Mouse (Mus musculus): ENCODE data around the gene Zfp600. TPM values are rescaled to one million over a fixed set of nuclear protein-coding genes. Genes with fewer than 3 reads are reported as not detected.
A peak's percentile ranks its signal among the peaks of the same experiment; 100 is the strongest.
"Not testable (repeated sequence)": the region's sequence is repeated elsewhere in the genome, so short reads cannot be mapped to it uniquely, and the experiment has no call there.

Zfp600 gene
- polyA plus RNA-seq (2015; fragmentation: Nextera tagmentation; extraction: Ambion mirVana) = not detected in 2 replicates

- H3K4me3 ChIP-seq (ENCODE audit: low read depth, low read length); H3K9me3 ChIP-seq (ENCODE audit: control insufficient read depth, low read length); H3K27me3 ChIP-seq (ENCODE audit: control insufficient read depth, insufficient read depth, low read length); H3K4me2 ChIP-seq (replicated peaks; ENCODE audit: low read depth); DNase-seq (ENCODE audit: low spot score); ATAC-seq (ENCODE audit: low FRiP score, low TSS enrichment); H3K9ac ChIP-seq (ENCODE audit: low read length); H3K27ac ChIP-seq (replicated peaks); H3K4me1 ChIP-seq (replicated peaks; ENCODE audit: control insufficient read depth, insufficient read depth); H3K36me3 ChIP-seq (ENCODE audit: control insufficient read depth, insufficient read depth, low read length): not testable (repeated sequence)
- WGBS = no CpG with 5 or more reads among the region's 6 CpGs
Observed at GRCm38 (mm10) chr4:146156524-146156923, at the start of gene Zfp600. Zfp600 (plus strand) TSS chr4:146156824.

DNA sequence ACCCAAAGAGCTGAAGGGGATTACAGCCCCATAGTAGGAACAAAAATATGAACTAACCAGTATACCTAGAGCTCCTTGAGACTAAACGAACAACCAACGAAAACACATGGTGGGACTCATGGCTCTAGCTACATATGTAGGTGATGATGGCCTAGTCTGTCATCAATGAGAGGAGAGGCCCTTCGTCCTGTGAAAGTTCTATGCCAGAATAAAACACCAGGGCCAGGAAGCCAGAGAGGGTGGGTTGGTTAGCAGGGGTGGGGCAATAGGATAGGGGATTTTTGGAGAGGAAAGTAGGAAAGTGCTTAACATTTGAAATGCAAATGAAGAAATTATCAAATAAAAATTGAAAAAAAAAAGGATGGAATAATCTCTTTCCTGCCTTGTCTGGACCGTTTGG is 6.3 kb downstream of the Zfp600 start:
- 95% methylated on average over 2 of the region's 4 CpGs for WGBS
- H3K27ac ChIP-seq (replicated peaks); ATAC-seq (ENCODE audit: low FRiP score, low TSS enrichment); H3K4me1 ChIP-seq (replicated peaks; ENCODE audit: control insufficient read depth, insufficient read depth); H3K9ac ChIP-seq (ENCODE audit: low read length); H3K4me3 ChIP-seq (ENCODE audit: low read depth, low read length); DNase-seq (ENCODE audit: low spot score); H3K9me3 ChIP-seq (ENCODE audit: control insufficient read depth, low read length); H3K36me3 ChIP-seq (ENCODE audit: control insufficient read depth, insufficient read depth, low read length); H3K27me3 ChIP-seq (ENCODE audit: control insufficient read depth, insufficient read depth, low read length); H3K4me2 ChIP-seq (replicated peaks; ENCODE audit: low read depth): not testable (repeated sequence)

GRCm38 (mm10) chr4:146167202-146167832 is 10.7 kb downstream of the Zfp600 start:
- not testable (repeated sequence) for H3K9me3 ChIP-seq (ENCODE audit: control insufficient read depth, low read length); H3K36me3 ChIP-seq (ENCODE audit: control insufficient read depth, insufficient read depth, low read length); H3K27me3 ChIP-seq (ENCODE audit: control insufficient read depth, insufficient read depth, low read length); H3K4me2 ChIP-seq (replicated peaks; ENCODE audit: low read depth); DNase-seq (ENCODE audit: low spot score); H3K4me3 ChIP-seq (ENCODE audit: low read depth, low read length); H3K9ac ChIP-seq (ENCODE audit: low read length); H3K27ac ChIP-seq (replicated peaks); H3K4me1 ChIP-seq (replicated peaks; ENCODE audit: control insufficient read depth, insufficient read depth)
- ATAC-seq (ENCODE audit: low FRiP score, low TSS enrichment) = peak; percentile 38; the same call in 1 of the 2 replicates
- WGBS = 74% methylated on average over 3 of the region's 3 CpGs

DNA sequence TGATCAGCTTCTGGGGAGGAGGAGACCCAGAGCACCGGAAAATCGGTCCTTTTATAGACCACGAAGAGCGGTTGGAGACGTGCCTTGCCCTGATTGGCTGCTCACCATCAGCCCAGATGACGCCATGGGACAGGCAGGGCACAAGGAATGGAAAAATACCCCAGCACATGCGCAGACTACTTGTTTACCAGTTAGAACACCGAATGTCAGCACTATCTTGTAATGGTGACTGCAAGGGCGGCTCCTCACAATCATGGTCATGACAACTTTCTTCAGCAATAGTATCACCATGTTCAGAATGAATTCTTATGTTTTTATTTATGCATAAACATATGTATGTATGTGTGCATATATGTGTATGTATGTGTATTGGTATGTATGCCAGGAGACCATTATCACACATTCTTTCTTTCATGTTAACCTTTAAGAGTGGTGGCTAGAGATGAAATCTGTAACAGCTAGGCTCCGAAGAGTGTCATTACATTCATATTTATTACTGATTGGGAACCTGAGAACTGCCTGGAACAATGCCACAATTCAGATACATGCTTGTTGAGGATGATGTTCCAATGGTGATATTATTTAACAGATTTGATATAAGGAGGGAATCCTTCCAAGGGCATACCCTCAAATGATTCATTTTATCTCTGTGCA is 11.4 kb downstream of the Zfp600 start:
- H3K9ac ChIP-seq (ENCODE audit: low read length); H3K4me1 ChIP-seq (replicated peaks; ENCODE audit: control insufficient read depth, insufficient read depth); H3K4me3 ChIP-seq (ENCODE audit: low read depth, low read length); H3K4me2 ChIP-seq (replicated peaks; ENCODE audit: low read depth); H3K36me3 ChIP-seq (ENCODE audit: control insufficient read depth, insufficient read depth, low read length); H3K27ac ChIP-seq (replicated peaks); H3K9me3 ChIP-seq (ENCODE audit: control insufficient read depth, low read length); H3K27me3 ChIP-seq (ENCODE audit: control insufficient read depth, insufficient read depth, low read length); DNase-seq (ENCODE audit: low spot score): not testable (repeated sequence)
- 79% methylated on average over 10 of the region's 10 CpGs for WGBS
- ATAC-seq (ENCODE audit: low FRiP score, low TSS enrichment) = peak; percentile 54

DNA sequence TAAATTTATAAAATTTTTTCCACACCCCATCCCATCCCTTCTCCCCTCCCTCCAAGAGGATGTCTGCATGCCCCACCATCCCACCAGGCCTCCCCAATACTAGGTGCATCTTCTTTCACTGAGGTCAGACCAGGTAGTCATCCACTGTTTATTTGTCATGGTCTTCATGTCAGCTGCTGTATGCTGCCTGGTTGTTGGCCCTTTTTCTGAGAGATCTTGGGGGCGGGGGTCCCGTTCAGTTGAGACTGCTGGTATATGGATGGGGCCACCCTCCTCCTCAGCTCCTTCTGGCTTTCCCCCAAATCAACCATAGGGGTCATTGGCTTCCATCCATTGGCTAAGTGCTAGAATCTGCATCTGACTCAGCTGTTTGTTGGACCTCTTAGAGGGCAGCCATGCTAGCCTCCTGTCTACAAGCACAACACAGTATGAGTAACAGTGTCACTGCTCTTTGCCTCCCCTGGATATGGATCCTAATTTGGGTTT is 12.1 kb downstream of the Zfp600 start:
- DNase-seq (ENCODE audit: low spot score); H3K4me2 ChIP-seq (replicated peaks; ENCODE audit: low read depth): not testable (repeated sequence)
- WGBS = no CpG with 5 or more reads among the region's 2 CpGs

DNA sequence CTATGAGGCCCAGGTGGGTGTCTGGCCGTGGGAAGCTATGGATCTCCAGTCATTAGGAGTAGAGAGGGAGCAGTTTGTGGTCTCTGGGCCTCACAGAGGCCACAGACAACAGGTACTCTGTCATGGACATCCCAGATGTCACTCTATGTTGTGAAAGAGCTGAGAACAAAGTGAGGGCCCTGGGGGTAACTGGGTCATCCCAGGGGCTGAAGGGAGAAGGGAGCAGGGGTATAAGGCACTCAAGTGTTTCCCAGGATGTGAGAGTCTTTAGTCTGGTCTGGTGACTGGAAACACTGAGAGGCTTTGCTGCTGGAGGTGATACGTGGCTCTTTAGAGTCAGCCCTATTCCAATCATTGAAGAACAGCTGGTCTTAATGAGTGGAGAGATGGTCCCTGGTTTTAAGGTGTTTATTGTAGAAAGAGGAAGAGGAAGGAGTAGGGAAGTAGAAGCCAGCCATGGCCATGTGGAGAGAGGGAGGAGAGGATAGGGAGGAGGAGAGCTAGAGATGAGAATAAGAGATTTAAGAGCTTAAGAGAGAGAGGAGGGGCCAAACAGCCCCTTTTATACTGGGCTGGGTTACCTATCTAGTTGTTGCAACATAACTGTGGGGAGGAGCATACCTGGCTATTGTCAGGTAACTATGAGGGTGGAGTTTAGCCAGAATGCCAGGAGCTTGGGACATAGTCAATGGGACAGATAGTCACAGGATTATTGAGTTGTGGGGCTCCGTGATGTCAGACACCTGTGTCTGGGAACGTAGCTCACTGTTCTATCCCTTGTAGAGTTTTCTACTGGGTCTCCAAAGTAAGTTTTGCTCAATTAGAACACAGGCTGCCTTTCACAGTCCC is 17.0 kb downstream of the Zfp600 start:
- H3K27me3 ChIP-seq (ENCODE audit: control insufficient read depth, insufficient read depth, low read length); H3K36me3 ChIP-seq (ENCODE audit: control insufficient read depth, insufficient read depth, low read length); H3K9ac ChIP-seq (ENCODE audit: low read length); H3K4me2 ChIP-seq (replicated peaks; ENCODE audit: low read depth); H3K4me3 ChIP-seq (ENCODE audit: low read depth, low read length); H3K4me1 ChIP-seq (replicated peaks; ENCODE audit: control insufficient read depth, insufficient read depth); H3K9me3 ChIP-seq (ENCODE audit: control insufficient read depth, low read length); H3K27ac ChIP-seq (replicated peaks): not testable (repeated sequence)
- 56% methylated on average over 3 of the region's 4 CpGs for WGBS
- peak; percentile 80 for ATAC-seq (ENCODE audit: low FRiP score, low TSS enrichment)
- DNase-seq (ENCODE audit: low spot score) = peak; percentile 20

More for the DNA sequence above, 12.1 kb downstream of the Zfp600 start:
- H3K27ac ChIP-seq (replicated peaks); H3K27me3 ChIP-seq (ENCODE audit: control insufficient read depth, insufficient read depth, low read length); H3K9ac ChIP-seq (ENCODE audit: low read length); H3K9me3 ChIP-seq (ENCODE audit: control insufficient read depth, low read length); H3K4me3 ChIP-seq (ENCODE audit: low read depth, low read length); H3K36me3 ChIP-seq (ENCODE audit: control insufficient read depth, insufficient read depth, low read length); H3K4me1 ChIP-seq (replicated peaks; ENCODE audit: control insufficient read depth, insufficient read depth): not testable (repeated sequence)
- ATAC-seq (ENCODE audit: low FRiP score, low TSS enrichment) = peak; percentile 82

DNA sequence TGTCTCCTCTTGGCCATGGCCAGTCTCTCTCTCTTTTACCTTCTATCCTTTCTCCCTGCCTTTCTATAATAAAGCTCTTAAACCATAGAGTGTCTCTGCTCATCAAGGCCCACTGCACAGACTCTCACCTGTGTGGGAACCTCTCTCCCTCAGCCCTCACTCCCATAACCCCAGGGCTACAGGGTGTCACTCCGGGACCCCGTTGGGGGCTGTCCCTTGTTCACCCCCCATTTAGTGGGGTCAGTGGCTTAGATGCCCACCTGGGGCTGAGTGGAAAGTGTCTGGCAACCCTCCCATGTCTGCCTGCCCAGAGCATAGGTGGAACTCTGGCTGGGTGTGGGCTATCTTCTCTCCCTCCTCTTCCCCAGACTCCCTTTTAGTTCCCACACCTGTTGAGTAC is 47.7 kb downstream of the Zfp600 start:
- H3K27me3 ChIP-seq (ENCODE audit: control insufficient read depth, insufficient read depth, low read length); H3K4me2 ChIP-seq (replicated peaks; ENCODE audit: low read depth); DNase-seq (ENCODE audit: low spot score); H3K9me3 ChIP-seq (ENCODE audit: control insufficient read depth, low read length); H3K9ac ChIP-seq (ENCODE audit: low read length); ATAC-seq (ENCODE audit: low FRiP score, low TSS enrichment); H3K4me3 ChIP-seq (ENCODE audit: low read depth, low read length); H3K36me3 ChIP-seq (ENCODE audit: control insufficient read depth, insufficient read depth, low read length); H3K27ac ChIP-seq (replicated peaks); H3K4me1 ChIP-seq (replicated peaks; ENCODE audit: control insufficient read depth, insufficient read depth): not testable (repeated sequence)
- WGBS = 76% methylated on average over 2 of the region's 2 CpGs

- not testable (repeated sequence) for H3K27me3 ChIP-seq (ENCODE audit: control insufficient read depth, insufficient read depth, low read length); H3K9ac ChIP-seq (ENCODE audit: low read length); H3K4me1 ChIP-seq (replicated peaks; ENCODE audit: control insufficient read depth, insufficient read depth); H3K4me2 ChIP-seq (replicated peaks; ENCODE audit: low read depth); H3K36me3 ChIP-seq (ENCODE audit: control insufficient read depth, insufficient read depth, low read length); H3K27ac ChIP-seq (replicated peaks); H3K9me3 ChIP-seq (ENCODE audit: control insufficient read depth, low read length); DNase-seq (ENCODE audit: low spot score); H3K4me3 ChIP-seq (ENCODE audit: low read depth, low read length)
- 3% methylated on average over 17 of the region's 113 CpGs for WGBS
- peak; percentile 64; the same call in 1 of the 2 replicates for ATAC-seq (ENCODE audit: low FRiP score, low TSS enrichment)
Observed at GRCm38 (mm10) chr4:146239252-146240244, 82.9 kb downstream of the Zfp600 start.
